Mouse (Mus musculus): Measurements from ENCODE around the gene Tomm40. TPM values are rescaled to one million over a fixed set of nuclear protein-coding genes. Genes with fewer than 3 reads are reported as not detected.

Gene Tomm40
- polyA plus RNA-seq, 1 experiment from 2014 or later = 124 TPM

GRCm38 (mm10) chr7:19741329-19742031 lies 26.2 kb upstream of the Tomm40 start:
- H3K27me3 ChIP-seq = no peaks in the 10 kb centered on the region
- H3K4me3 ChIP-seq = no peak overlapping the region
- peaks cover 46% of the 10 kb centered on the region for H3K36me3 ChIP-seq
- H3K4me2 ChIP-seq = no peak overlapping the region
- no peak for ATAC-seq (ENCODE audit: low FRiP score)
- H3K9ac ChIP-seq = no peak overlapping the region
- WGBS = 6% methylated on average over 8 of the region's 8 CpGs
- peaks cover 28% of the 10 kb centered on the region for H3K4me1 ChIP-seq (replicated peaks)
- no peak overlapping the region; the same call in 1 of the 2 replicates for H3K27ac ChIP-seq
- H3K9me3 ChIP-seq = no peaks in the 10 kb centered on the region

DNA sequence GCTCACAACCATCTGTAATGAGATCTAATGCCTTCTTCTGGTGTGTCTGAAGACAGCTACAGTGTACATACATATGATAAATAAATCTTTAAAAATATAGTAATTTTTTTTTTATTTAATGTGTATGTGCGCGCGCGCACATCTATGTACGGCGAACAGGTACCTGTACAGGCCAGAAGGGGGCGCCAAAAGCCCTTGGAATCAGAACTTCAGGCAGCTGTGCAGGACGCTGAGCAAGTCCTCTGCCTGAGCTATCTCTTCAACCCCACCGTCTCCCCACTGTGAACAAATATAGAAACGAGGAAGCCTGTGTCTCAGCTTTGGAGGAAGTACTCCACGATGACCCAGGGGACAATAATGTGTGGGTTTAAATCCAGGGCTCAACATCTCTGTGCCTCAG lies 25.0 kb upstream of the Tomm40 start:
- Histone ChIP-seq H3K4me1 (replicated peaks) (peaks cover 17% of the 10 kb centered on the region), H3K4me2 (no peak overlapping the region), H3K36me3 (peaks cover 53% of the 10 kb centered on the region), H3K9me3 (no peaks in the 10 kb centered on the region), H3K27ac (no peak overlapping the region), H3K4me3 (no peak overlapping the region), H3K9ac (no peak overlapping the region), H3K27me3 (no peaks in the 10 kb centered on the region)
- 92% methylated on average over 11 of the region's 11 CpGs for WGBS
- no peak for ATAC-seq (ENCODE audit: low FRiP score)

DNA sequence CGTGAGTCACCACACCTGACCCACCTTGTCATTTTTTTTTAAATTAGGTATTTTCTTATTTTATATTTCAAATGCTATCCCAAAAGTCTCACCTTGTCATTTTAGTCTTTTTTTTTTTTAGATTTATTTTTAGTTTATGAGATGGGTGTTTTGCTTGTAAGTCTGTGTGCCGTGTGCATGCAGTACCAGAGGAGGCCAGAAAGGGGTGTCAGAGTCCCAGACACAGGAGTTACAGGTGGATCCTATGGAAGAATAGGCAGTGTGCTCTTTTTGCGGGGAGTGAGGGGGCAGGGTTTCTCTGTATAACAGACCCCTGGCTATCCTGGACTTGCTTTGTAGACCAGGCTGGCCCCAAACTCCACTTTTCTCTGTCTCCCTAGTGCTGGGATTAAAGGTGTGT lies 23.5 kb upstream of the Tomm40 start:
- 94% methylated on average over 3 of the region's 3 CpGs for WGBS
- Histone ChIP-seq H3K27ac (no peak overlapping the region), H3K36me3 (peaks cover 65% of the 10 kb centered on the region)

GRCm38 (mm10) chr7:19736389-19737057 lies 21.3 kb upstream of the Tomm40 start:
- Histone ChIP-seq H3K4me1 (replicated peaks) (peaks cover 1% of the 10 kb centered on the region; the same call in 1 of the 2 replicates), H3K9me3 (no peaks in the 10 kb centered on the region), H3K9ac (no peak overlapping the region), H3K4me3 (no peak overlapping the region), H3K27me3 (no peaks in the 10 kb centered on the region), H3K4me2 (no peak overlapping the region), H3K36me3 (peaks cover 72% of the 10 kb centered on the region), H3K27ac (no peak overlapping the region)
- no peak for ATAC-seq (ENCODE audit: low FRiP score)
- WGBS = 93% methylated on average over 16 of the region's 16 CpGs

More for the DNA sequence above, 23.5 kb upstream of the Tomm40 start:
- no peak for ATAC-seq (ENCODE audit: low FRiP score)
- Histone ChIP-seq H3K9me3 (no peaks in the 10 kb centered on the region), H3K27me3 (no peaks in the 10 kb centered on the region), H3K4me3 (no peak overlapping the region), H3K9ac (no peak overlapping the region), H3K4me2 (no peak overlapping the region), H3K4me1 (replicated peaks) (peaks cover 7% of the 10 kb centered on the region; the same call in 1 of the 2 replicates)

- Histone ChIP-seq H3K27me3 (no peaks in the 10 kb centered on the region), H3K9ac (peak overlapping the region; percentile 24; the same call in 1 of the 2 replicates), H3K36me3 (peaks cover 87% of the 10 kb centered on the region), H3K4me3 (no peak overlapping the region), H3K27ac (no peak overlapping the region), H3K9me3 (no peaks in the 10 kb centered on the region), H3K4me2 (no peak overlapping the region), H3K4me1 (replicated peaks) (no peaks in the 10 kb centered on the region)
- WGBS = 91% methylated on average over 10 of the region's 10 CpGs
- no peak for ATAC-seq (ENCODE audit: low FRiP score)
These were observed 19.0 kb upstream of the Tomm40 start for GRCm38 (mm10) chr7:19734178-19734666.

GRCm38 (mm10) chr7:19726541-19726940 lies 11.3 kb upstream of the Tomm40 start:
- whole genome bisulfite sequencing = 92% methylated on average over 4 of the region's 4 CpGs
- Histone ChIP-seq H3K27me3 (no peaks in the 10 kb centered on the region), H3K4me3 (no peak overlapping the region), H3K27ac (no peak overlapping the region), H3K9me3 (no peaks in the 10 kb centered on the region; the same call in 1 of the 2 replicates), H3K36me3 (peaks cover 96% of the 10 kb centered on the region), H3K4me2 (no peak overlapping the region), H3K9ac (no peak overlapping the region), H3K4me1 (replicated peaks) (no peaks in the 10 kb centered on the region)
- ATAC-seq (ENCODE audit: low FRiP score) = no peak

DNA sequence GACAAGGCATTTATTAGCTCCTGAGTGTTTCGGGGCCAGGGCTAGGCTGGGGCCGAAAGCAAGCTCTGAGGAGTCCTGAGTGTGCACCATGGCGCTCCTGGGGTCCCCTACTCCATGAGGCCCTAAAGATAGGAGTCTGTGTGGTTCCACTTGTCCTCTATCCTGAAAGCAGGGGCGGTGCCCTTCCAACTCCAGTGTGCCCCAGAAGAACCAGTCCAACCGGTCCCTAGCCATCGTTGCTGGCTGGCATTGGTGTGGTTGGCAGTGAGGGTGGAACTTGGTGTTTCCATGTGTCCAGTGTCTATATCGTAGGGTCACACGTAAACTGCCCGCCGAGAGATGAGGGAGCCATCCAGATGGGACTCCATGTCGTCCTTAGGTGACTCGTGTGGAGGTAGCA lies 8.9 kb upstream of the Tomm40 start:
- Histone ChIP-seq H3K27me3 (no peaks in the 10 kb centered on the region), H3K9me3 (peaks cover 6% of the 10 kb centered on the region), H3K4me2 (no peak overlapping the region), H3K9ac (no peak overlapping the region), H3K36me3 (peaks cover 93% of the 10 kb centered on the region), H3K4me3 (no peak overlapping the region), H3K27ac (no peak overlapping the region), H3K4me1 (replicated peaks) (no peaks in the 10 kb centered on the region)
- ATAC-seq (ENCODE audit: low FRiP score) = no peak
- WGBS = 96% methylated on average over 12 of the region's 12 CpGs

DNA sequence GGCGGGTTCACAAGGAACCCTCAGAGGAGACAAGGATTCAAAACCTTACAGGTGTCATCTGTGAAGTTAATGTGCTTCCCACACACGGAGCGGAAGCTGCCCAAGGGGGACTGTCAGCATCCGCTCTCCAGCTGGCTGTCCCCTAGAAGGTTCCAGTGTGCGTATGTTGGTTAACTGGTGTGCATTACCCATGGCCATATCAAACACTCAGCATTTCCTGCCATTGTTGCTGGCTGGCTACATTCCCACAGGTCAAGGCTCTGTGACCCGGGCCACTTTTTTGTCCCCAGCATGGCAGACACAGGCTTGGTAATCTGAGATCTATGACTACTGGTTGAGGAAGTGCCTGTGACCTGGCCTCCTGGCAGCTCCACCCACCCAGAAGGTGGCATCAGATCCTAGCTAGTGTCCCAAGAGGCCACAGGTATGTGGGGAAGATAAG lies 7.5 kb upstream of the Tomm40 start:
- no peak overlapping the region for H3K4me3 ChIP-seq
- WGBS = 91% methylated on average over 6 of the region's 6 CpGs
- no peaks in the 10 kb centered on the region for H3K27me3 ChIP-seq
- no peak overlapping the region for H3K4me2 ChIP-seq
- H3K9me3 ChIP-seq = peaks cover 6% of the 10 kb centered on the region
- peaks cover 85% of the 10 kb centered on the region for H3K36me3 ChIP-seq
- no peaks in the 10 kb centered on the region for H3K4me1 ChIP-seq (replicated peaks)
- no peak overlapping the region for H3K27ac ChIP-seq
- no peak for ATAC-seq (ENCODE audit: low FRiP score)
- no peak overlapping the region for H3K9ac ChIP-seq

DNA sequence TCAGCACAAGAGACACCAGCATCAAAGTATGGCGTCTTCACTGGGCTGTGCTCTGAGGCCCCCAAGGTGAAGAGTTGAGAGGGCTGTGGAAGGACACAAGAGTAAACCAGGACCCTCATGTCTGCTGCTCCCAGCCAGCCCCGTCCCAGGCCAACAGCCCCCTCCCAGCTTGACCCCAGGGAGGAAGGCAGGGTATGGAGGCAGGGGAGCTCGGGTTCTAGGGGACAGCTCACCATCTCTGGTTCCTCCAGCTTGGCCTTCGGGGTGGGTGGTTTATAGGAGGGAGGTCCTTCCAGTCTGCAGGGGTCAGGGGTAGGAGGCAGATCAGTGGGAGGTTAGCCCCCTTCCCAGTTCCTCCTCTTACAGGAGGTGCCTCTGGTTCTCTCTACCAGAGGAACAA lies 4.0 kb upstream of the Tomm40 start:
- Histone ChIP-seq H3K27ac (no peak overlapping the region), H3K27me3 (no peaks in the 10 kb centered on the region), H3K4me1 (replicated peaks) (peaks cover 16% of the 10 kb centered on the region), H3K9me3 (peaks cover 6% of the 10 kb centered on the region), H3K36me3 (peaks cover 51% of the 10 kb centered on the region), H3K9ac (no peak overlapping the region), H3K4me3 (no peak overlapping the region), H3K4me2 (no peak overlapping the region)
- ATAC-seq (ENCODE audit: low FRiP score) = no peak
- WGBS = 98% methylated on average over 4 of the region's 4 CpGs

DNA sequence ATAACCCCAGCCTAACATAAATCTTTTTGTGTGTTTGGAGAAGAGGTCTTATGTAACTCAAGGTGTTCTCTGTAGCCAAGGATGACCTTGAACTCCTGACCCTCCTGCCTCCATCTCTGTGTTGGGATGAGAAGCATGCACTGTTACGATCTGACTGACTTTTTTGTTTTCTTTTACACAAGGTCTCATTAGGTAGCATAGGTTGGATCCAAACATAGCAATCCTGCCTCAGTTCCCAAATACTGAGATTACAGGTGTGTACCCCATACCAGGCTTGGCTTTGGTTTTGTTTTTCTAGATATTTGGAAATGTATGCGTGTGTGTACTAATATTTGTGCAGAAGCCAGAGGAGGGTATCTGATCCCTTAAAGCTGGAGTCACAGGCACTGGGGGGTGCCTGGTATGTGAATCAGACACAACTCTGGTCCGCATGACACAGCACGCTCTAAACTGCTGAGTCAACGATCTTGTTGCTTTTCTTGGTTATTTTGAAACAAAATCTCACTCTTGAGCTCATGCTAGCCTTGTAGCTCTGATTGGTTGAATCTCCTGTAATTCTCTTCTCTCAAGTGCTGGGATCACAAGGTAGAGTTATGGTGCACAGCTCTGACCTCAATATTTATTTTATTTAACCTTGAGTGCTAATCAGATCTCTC lies 3.2 kb upstream of the Tomm40 start:
- H3K27ac ChIP-seq = no peak overlapping the region
- peaks cover 6% of the 10 kb centered on the region for H3K9me3 ChIP-seq
- H3K27me3 ChIP-seq = no peaks in the 10 kb centered on the region
- H3K4me1 ChIP-seq (replicated peaks) = peaks cover 24% of the 10 kb centered on the region
- peaks cover 46% of the 10 kb centered on the region for H3K36me3 ChIP-seq
- no peak for ATAC-seq (ENCODE audit: low FRiP score)
- WGBS = 94% methylated on average over 5 of the region's 5 CpGs
- H3K9ac ChIP-seq = no peak overlapping the region
- H3K4me3 ChIP-seq = no peak overlapping the region
- no peak overlapping the region for H3K4me2 ChIP-seq

DNA sequence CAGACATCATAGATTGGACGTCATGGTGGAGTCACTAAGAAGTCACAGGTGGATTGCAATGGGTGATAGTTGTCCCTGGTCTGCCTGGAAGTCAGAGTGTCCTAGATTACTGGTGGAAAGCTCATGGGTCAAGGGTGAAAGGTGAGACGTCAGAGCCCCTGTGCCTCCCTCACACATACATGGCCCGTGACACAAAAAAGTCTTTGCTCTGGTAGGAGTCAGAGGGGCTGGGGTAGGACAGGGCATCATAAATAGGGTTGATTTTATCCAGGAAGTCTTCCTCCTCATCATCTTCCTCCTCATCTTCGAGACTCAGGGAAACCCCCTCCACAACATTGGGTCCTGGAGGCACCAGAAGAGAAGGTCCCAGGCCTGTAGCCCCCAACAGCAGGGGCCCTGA lies 2.1 kb upstream of the Tomm40 start:
- Histone ChIP-seq H3K4me1 (replicated peaks) (peaks cover 26% of the 10 kb centered on the region), H3K9me3 (peaks cover 6% of the 10 kb centered on the region), H3K27ac (peak overlapping the region; percentile 93; the same call in 1 of the 2 replicates), H3K4me2 (no peak overlapping the region), H3K9ac (no peak overlapping the region), H3K27me3 (no peaks in the 10 kb centered on the region), H3K4me3 (no peak overlapping the region), H3K36me3 (peaks cover 44% of the 10 kb centered on the region)
- ATAC-seq (ENCODE audit: low FRiP score) = no peak
- 92% methylated on average over 4 of the region's 4 CpGs for WGBS

- peaks cover 46% of the 10 kb centered on the region for H3K36me3 ChIP-seq
- 93% methylated on average over 2 of the region's 2 CpGs for WGBS
- peak overlapping the region; percentile 70 for H3K9ac ChIP-seq
These were observed 1.6 kb upstream of the Tomm40 start for GRCm38 (mm10) chr7:19716822-19717221.

More at GRCm38 (mm10) chr7:19716822-19717221, 1.6 kb upstream of the Tomm40 start:
- no peak for ATAC-seq (ENCODE audit: low FRiP score)
- Histone ChIP-seq H3K9me3 (peaks cover 6% of the 10 kb centered on the region), H3K4me2 (peak overlapping the region; percentile 60), H3K4me1 (replicated peaks) (peaks cover 26% of the 10 kb centered on the region), H3K4me3 (peak overlapping the region; percentile 39; the same call in 1 of the 2 replicates), H3K27ac (peak overlapping the region; percentile 93), H3K27me3 (no peaks in the 10 kb centered on the region)
